Mouse (Mus musculus) olfactory bulb, adult 2 months (tissue): Measurements from ENCODE around the gene Gkn1. TPM values are rescaled to one million over a fixed set of nuclear protein-coding genes. Genes with fewer than 3 reads are reported as not detected.

Experiments used
- H3K27ac ChIP-seq: fragments of 200-500 bp; 2 replicates; pipeline ENCODE4 v1.5.1; 2012; ENCODE audit warnings: low read depth, low read length; ENCODE audit not compliant: insufficient read depth
- H3K4me1 ChIP-seq: fragments of 200-500 bp; 2 replicates; pipeline ENCODE4 v1.6.1; 2012; ENCODE audit warnings: low read length; ENCODE audit not compliant: control insufficient read depth, insufficient read depth
- H3K4me3 ChIP-seq: fragments of 200-500 bp; 2 replicates; pipeline ENCODE4 v1.5.1; 2012; ENCODE audit warnings: mild to moderate bottlenecking, low read depth, low read length, moderate library complexity; ENCODE audit not compliant: insufficient read depth
- CTCF ChIP-seq: fragments of 200-500 bp; IDR thresholded peaks from 2 replicates; pipeline ENCODE4 v1.5.1; 2012; ENCODE audit warnings: low read depth, mild to moderate bottlenecking, low read length, moderate library complexity; ENCODE audit not compliant: insufficient read depth
- POLR2A ChIP-seq: fragments of 200-500 bp; IDR thresholded peaks from 2 replicates; pipeline ENCODE4 v1.6.1; 2012; ENCODE audit warnings: mild to moderate bottlenecking, low read depth, low read length, moderate library complexity; ENCODE audit not compliant: insufficient read depth
- WGBS: fragments of 180-500 bp; shearing (Covaris S2); methylation state at CpG from one replicate; pipeline ENCODE4 v1.1.7; 2018; 5-methylcytosine and 5-hydroxymethylcytosine counted together
- polyA plus RNA-seq: library from polyadenylated mRNA; stranded (reverse); fragments of >200 nt; gene quantifications from 2 replicates; pipeline ENCODE4 v1.2.4, GENCODE M21; 2012; ENCODE audit warnings: low replicate concordance; ENCODE audit not compliant: missing spikeins, insufficient read depth, insufficient read length

Gene Gkn1
- polyA plus RNA-seq, 1 experiment: not detected

- TF ChIP-seq POLR2A (no peak), CTCF (no peak)
- 63% methylated on average over 2 of the region's 2 CpGs for WGBS
- Histone ChIP-seq H3K4me1 (peaks cover 17% of the 10 kb centered on the region), H3K4me3 (no peak overlapping the region), H3K27ac (no peak overlapping the region)
Observed at GRCm38 (mm10) chr6:87332380-87332779, 18.4 kb downstream of the Gkn1 start.

DNA sequence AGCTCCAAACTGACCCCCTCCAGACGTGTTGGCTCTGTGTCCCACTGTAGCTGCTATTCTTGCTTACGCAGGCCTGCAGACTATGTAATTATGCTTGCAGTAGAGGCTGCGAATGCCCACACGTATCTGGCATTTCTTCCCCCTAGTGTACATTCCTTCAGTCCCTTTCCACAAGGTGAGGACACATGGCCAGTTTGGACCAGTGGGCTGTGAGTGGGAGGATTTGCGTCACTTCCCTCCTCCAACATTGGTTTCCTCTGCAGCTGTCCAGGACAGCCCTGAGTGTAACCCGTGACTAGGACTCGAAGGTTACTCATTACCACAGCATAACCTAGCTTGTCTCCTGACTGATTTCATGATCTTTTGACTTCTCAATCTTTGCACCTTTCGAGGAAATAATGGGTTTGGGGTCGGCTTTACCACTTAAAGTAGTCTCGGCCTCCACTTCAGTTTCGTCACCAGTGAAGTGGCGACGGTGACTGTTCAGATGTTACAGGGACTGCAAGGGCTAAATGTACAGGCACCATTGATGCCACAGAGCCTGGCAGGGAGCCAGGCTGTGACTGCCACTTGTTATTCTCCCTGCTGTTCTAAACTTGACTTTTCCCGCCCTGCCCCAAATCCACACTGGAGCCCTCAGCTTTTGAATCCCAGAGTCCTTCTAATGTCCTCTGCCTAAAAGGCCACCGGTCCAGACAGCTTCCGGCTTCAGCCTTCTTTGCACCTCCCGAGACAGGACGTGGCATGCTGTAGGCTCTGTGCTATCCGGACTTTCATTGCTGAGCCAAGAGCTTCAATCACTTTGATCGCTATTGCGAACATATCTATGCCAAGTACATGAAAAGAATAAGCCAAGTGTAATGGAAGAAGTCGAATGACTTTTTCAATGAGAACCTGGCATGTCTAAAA lies 22.2 kb downstream of the Gkn1 start:
- WGBS: 77% methylated on average over 22 of the region's 22 CpGs
- Histone ChIP-seq H3K4me1 (peaks cover 11% of the 10 kb centered on the region), H3K4me3 (no peak overlapping the region), H3K27ac (no peak overlapping the region)
- TF ChIP-seq CTCF: no peak
- no peak for TF ChIP-seq POLR2A

DNA sequence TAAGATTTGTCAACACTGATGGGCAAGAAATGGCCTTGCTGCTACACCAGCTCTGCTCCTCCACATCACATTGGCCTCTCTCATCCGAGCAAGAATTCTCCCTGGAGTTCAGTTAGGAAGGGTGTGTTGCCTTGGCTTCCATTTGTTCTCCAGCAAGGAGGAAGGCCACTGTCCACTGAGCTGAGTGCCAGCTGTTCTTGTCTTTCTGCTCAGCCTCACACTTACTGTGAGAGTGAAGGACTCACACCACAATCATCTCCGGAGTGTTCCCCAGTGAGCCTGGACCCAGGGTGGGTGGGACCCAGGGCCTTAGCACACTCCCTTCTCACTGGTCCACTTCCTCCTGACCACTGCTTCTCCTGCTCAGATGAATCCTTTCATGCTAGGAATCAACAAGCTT lies 23.8 kb downstream of the Gkn1 start:
- TF ChIP-seq POLR2A (no peak), CTCF (no peak)
- WGBS: 87% methylated on average over 2 of the region's 2 CpGs
- no peak overlapping the region for H3K27ac ChIP-seq
- H3K4me3 ChIP-seq: no peak overlapping the region
- H3K4me1 ChIP-seq: peaks cover 11% of the 10 kb centered on the region

GRCm38 (mm10) chr6:87323381-87323780 lies 27.4 kb downstream of the Gkn1 start:
- WGBS: 93% methylated on average over 2 of the region's 2 CpGs
- Histone ChIP-seq H3K27ac (no peak overlapping the region), H3K4me1 (peaks cover 2% of the 10 kb centered on the region; the same call in 1 of the 2 replicates), H3K4me3 (no peak overlapping the region)
- TF ChIP-seq POLR2A: no peak

DNA sequence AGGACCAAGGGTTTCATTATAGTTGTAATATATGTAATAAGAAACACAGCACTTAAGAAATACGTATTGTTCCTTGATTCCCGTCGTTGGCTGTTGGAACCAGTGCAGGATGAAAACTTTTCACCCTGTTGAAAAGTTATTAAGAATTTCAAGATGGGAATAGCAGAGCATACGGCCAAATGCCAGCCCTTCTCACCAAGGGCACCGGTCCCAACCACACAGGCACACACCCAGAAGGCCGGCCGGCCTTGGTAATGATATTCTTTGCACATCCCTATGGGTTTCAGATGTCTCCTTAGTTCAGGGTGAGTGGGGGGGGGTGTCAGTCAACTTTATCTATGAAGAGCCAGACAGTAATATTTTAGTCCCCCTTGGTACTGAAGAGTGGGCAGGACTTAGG lies 32.1 kb downstream of the Gkn1 start:
- 95% methylated on average over 7 of the region's 7 CpGs for WGBS

GRCm38 (mm10) chr6:87316966-87317365 lies 33.8 kb downstream of the Gkn1 start:
- WGBS: 76% methylated on average over 8 of the region's 8 CpGs
- Histone ChIP-seq H3K27ac (no peak overlapping the region), H3K4me1 (no peaks in the 10 kb centered on the region), H3K4me3 (no peak overlapping the region)
- TF ChIP-seq POLR2A: no peak
- no peak for TF ChIP-seq CTCF

More for the DNA sequence above, 32.1 kb downstream of the Gkn1 start:
- Histone ChIP-seq H3K4me3 (no peak overlapping the region), H3K27ac (no peak overlapping the region), H3K4me1 (no peaks in the 10 kb centered on the region)
- TF ChIP-seq POLR2A (no peak), CTCF (no peak)

- no peak overlapping the region for H3K4me3 ChIP-seq
- H3K27ac ChIP-seq: no peak overlapping the region
- no peaks in the 10 kb centered on the region for H3K4me1 ChIP-seq
- 80% methylated on average over 4 of the region's 4 CpGs for WGBS
- TF ChIP-seq CTCF (no peak), POLR2A (no peak)
Observed at GRCm38 (mm10) chr6:87312761-87313160, 38.0 kb downstream of the Gkn1 start.

DNA sequence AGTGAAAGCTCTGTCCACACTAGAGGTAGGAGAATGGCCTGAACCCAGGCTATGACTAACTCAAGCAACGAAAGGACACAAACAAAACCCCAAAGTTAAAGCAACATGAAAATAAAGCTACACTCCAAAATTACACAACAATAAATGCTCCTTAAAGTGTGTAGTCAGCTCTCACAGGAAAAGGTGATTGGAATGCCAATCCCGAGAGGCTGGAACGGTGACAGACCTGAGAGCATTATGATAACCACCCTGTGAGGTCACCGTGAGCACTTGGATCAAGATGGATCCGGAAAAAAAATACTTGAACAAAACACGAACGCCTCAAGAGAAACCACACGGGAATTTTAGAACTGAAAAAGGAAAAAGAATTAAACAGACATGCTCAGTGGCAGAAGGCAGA lies 46.3 kb downstream of the Gkn1 start:
- TF ChIP-seq CTCF (no peak), POLR2A (no peak)
- 80% methylated on average over 8 of the region's 8 CpGs for WGBS
- no peaks in the 10 kb centered on the region for H3K4me1 ChIP-seq

GRCm38 (mm10) chr6:87302746-87303145 lies 48.0 kb downstream of the Gkn1 start:
- Histone ChIP-seq H3K4me1 (no peaks in the 10 kb centered on the region), H3K4me3 (no peak overlapping the region), H3K27ac (no peak overlapping the region)
- WGBS: 81% methylated on average over 5 of the region's 5 CpGs
- TF ChIP-seq POLR2A: no peak
- no peak for TF ChIP-seq CTCF

More for the DNA sequence above, 46.3 kb downstream of the Gkn1 start:
- H3K4me3 ChIP-seq: no peak overlapping the region
- H3K27ac ChIP-seq: no peak overlapping the region
